Mouse (Mus musculus) liver, embryonic 14.5 days (tissue): ENCODE results near the gene Ces1f. TPM values are rescaled to one million over a fixed set of nuclear protein-coding genes. Genes with fewer than 3 reads are reported as not detected.

Experiments
- ATAC-seq: fragments of 200-750 bp; cut with Nextera tagmentation; 2 replicates; pipeline ENCODE4 v1.8.0; 2017; ENCODE audit warnings: moderate number of reproducible peaks, mild to moderate bottlenecking, moderate library complexity; ENCODE audit not compliant: insufficient read depth
- DNase-seq, 3 experiments: peaks; one replicate each; pipeline ENCODE4 v3.0.0-alpha.2; 2012 to 2013; ENCODE audit warnings: low read depth in 3 of 3, low spot score in 3 of 3
- H3K27ac ChIP-seq: fragments of 300-500 bp; sonication (generic); 2 replicates; pipeline ENCODE4 v1.5.1; 2014; ENCODE audit warnings: moderate library complexity, mild to moderate bottlenecking, control low read depth, inconsistent platforms
- H3K27me3 ChIP-seq: fragments of 300-500 bp; sonication (generic); 2 replicates; pipeline ENCODE4 v1.6.1; 2014; ENCODE audit warnings: mild to moderate bottlenecking, low read length, moderate library complexity; ENCODE audit not compliant: control insufficient read depth, insufficient read depth
- H3K36me3 ChIP-seq: fragments of 300-500 bp; sonication (generic); replicated peaks from 2 replicates; pipeline ENCODE4 v1.6.1; 2014; ENCODE audit warnings: low read depth; ENCODE audit not compliant: control insufficient read depth, insufficient read depth
- H3K4me1 ChIP-seq, 2 experiments: fragments of 200-500 bp in 1 of 2; fragments of 300-500 bp in 1 of 2; sonication (generic) in 1 of 2; replicated peaks; 2 replicates each; pipeline ENCODE4 v1.6.1; 2012 to 2014; ENCODE audit warnings: antibody characterized with exemption in 1 of 2, inconsistent platforms in 1 of 2, low read length in 1 of 2; ENCODE audit not compliant: control insufficient read depth in 2 of 2, insufficient read depth in 2 of 2
- H3K4me2 ChIP-seq: fragments of 300-500 bp; sonication (generic); 2 replicates; pipeline ENCODE4 v1.6.1; 2014; ENCODE audit warnings: low read depth, mild to moderate bottlenecking, control low read depth, moderate library complexity
- H3K4me3 ChIP-seq, 2 experiments: fragments of 200-500 bp in 1 of 2; fragments of 300-500 bp in 1 of 2; sonication (generic) in 1 of 2; 2 replicates each; pipeline ENCODE4 v1.5.1; 2012 to 2014; ENCODE audit warnings: low read depth in 2 of 2, low read length in 2 of 2, mild to moderate bottlenecking in 2 of 2, control low read depth in 1 of 2, inconsistent platforms in 1 of 2, moderate library complexity in 1 of 2; ENCODE audit not compliant: insufficient read depth in 1 of 2
- H3K9ac ChIP-seq: fragments of 300-500 bp; sonication (generic); replicated peaks from 2 replicates; pipeline ENCODE4 v1.6.1; 2014; ENCODE audit warnings: mild to moderate bottlenecking, control low read depth, moderate library complexity
- H3K9me3 ChIP-seq: fragments of 300-500 bp; sonication (generic); 2 replicates; pipeline ENCODE4 v1.6.1; 2016; ENCODE audit warnings: low read length, mixed read lengths; ENCODE audit not compliant: control insufficient read depth
- CTCF ChIP-seq: IDR thresholded peaks from 2 replicates; pipeline ENCODE4 v1.5.1; 2016; ENCODE audit warnings: antibody characterized with exemption, low read depth, control low read depth
- EP300 ChIP-seq: IDR thresholded peaks from 2 replicates; pipeline ENCODE4 v1.6.1; 2016; ENCODE audit warnings: antibody characterized with exemption, low read depth
- WGBS: fragments of 180-500 bp; shearing (Covaris S2); extraction: QIAGEN DNeasy Blood & Tissue Kit; methylation state at CpG from one replicate; pipeline ENCODE4 v1.1.7; 2014; ENCODE audit not compliant: insufficient replicate concordance; 5-methylcytosine and 5-hydroxymethylcytosine counted together
- polyA plus RNA-seq, 2 experiments: library from polyadenylated mRNA; depleted of rRNA in 1 of 2; stranded (reverse) in 1 of 2; unstranded in 1 of 2; fragments of >200 nt; fragmentation: Nextera tagmentation in 1 of 2; extraction: Ambion mirVana in 1 of 2; gene quantifications; 2 replicates each; pipeline versions ENCODE4 v1.2.1 to v1.2.3; 2012 to 2014

Ces1f gene
- polyA plus RNA-seq, 2 experiments = 0.18 to 0.38 TPM

DNA sequence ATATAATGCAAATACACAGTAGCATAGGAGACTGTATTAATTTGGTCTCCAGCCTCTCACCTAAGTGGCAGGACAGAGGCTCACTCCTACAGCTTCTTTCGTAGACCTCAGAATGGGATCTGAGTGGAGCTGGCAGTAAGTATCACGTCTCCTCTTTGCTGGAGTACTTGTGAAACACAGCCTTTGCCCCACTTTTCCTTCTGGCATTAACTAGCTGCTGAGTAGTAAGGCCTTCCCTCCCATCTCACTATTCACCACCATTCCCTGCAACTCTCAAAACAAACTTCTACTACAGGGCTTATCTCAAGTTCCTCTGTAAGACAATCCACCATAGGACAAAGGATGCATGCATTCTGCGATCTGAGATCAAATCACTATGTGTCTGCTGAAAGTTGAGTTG is 2.8 kb upstream of the Ces1f start:
- no peak overlapping the region for H3K27ac ChIP-seq
- no peak overlapping the region for H3K4me3 ChIP-seq
- H3K4me1 ChIP-seq = no peaks in the 10 kb centered on the region
- WGBS = 55% methylated on average over 3 of the region's 3 CpGs
- TF ChIP-seq CTCF (no peak), EP300 (no peak)
- H3K36me3 ChIP-seq = no peaks in the 10 kb centered on the region
- H3K9ac ChIP-seq = no peak overlapping the region
- no peak for DNase-seq
- H3K4me2 ChIP-seq = no peak overlapping the region
- no peak for ATAC-seq
- no peaks in the 10 kb centered on the region for H3K27me3 ChIP-seq
- H3K9me3 ChIP-seq = no peaks in the 10 kb centered on the region

DNA sequence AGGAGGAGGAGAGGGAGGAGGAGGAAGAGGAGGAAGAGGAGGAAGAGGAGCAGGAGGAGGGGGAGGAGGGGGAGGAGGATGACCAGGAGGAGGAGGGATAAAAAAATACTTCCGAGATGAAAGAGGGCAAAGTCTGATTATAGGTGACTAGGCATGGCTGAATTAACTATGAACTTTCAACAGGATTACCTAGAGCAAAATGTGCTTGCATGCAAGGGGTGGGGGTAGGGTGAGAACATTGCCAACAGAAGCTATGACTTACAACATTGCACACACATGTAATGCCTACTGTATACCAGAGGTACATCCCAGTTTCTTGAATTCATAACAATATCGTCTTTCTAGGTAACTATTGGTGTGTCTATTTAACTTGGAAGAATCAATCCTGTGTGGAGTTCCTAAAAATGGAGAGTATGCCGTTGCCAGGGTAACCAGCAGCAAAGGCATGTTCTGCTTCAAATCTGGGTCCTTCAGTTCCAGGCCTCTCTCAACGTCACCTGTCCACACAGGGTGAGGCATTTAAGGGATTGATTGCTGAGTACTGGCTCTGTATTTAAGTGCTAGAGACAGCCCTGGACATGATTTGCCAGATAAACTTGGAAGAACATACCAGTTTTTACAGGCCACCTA is 1.3 kb downstream of the Ces1f start:
- no peak for DNase-seq

DNA sequence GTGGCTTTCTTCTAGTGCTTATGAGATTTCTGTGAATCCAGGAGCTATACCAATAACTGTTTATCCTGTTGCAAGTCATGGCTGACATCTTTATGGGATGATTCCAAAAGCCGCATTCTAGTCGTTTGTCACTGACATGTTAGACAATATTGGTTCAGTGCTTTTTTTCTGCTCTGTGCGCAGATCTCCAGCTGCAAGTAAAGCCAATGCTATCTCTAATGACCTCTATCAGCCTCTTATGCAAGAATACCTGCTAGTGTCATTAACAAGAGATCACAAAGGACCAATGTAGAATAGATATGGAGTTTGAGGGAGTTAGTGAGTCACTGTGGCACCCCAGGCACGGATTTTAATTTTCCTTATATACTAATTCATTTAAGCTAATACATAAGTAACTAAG is 4.9 kb downstream of the Ces1f start:
- Histone ChIP-seq H3K27ac (no peak overlapping the region), H3K9me3 (no peaks in the 10 kb centered on the region), H3K9ac (no peak overlapping the region), H3K27me3 (no peaks in the 10 kb centered on the region), H3K4me1 (no peaks in the 10 kb centered on the region), H3K4me3 (no peak overlapping the region), H3K4me2 (no peak overlapping the region), H3K36me3 (no peaks in the 10 kb centered on the region)
- no peak for DNase-seq
- no peak for ATAC-seq
- TF ChIP-seq EP300 (no peak), CTCF (no peak)
- WGBS = 61% methylated on average over 4 of the region's 4 CpGs

More for the DNA sequence above, 1.3 kb downstream of the Ces1f start:
- Histone ChIP-seq H3K9me3 (no peaks in the 10 kb centered on the region), H3K27ac (no peak overlapping the region), H3K27me3 (no peaks in the 10 kb centered on the region), H3K4me1 (no peaks in the 10 kb centered on the region), H3K4me3 (no peak overlapping the region), H3K9ac (no peak overlapping the region), H3K4me2 (no peak overlapping the region), H3K36me3 (no peaks in the 10 kb centered on the region)
- ATAC-seq = no peak
- TF ChIP-seq EP300 (no peak), CTCF (no peak)
- 45% methylated on average over 4 of the region's 4 CpGs for WGBS

DNA sequence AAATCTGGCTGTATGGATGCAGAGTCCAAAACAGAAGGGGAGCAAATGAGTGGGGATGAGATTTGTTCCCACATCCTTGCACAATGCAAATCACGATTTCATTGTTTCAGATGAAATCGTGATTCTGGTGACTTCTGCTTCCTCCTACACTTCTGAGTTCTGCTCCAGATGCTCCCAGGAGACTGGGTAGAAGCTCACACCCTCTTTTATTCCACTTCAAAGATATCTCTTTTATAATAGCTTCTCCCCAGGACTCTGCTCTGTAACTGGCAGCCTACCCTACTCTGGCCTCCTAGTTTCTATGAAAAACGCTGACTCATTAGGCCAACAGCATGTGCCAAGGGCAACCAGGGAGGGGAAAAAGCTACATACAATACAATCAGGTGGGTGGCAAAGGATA is 6.2 kb downstream of the Ces1f start:
- no peaks in the 10 kb centered on the region for H3K27me3 ChIP-seq
- H3K36me3 ChIP-seq = no peaks in the 10 kb centered on the region
- H3K4me2 ChIP-seq = no peak overlapping the region
- H3K27ac ChIP-seq = no peak overlapping the region
- no peaks in the 10 kb centered on the region for H3K4me1 ChIP-seq
- TF ChIP-seq EP300 = no peak
- no peak for TF ChIP-seq CTCF
- no peak overlapping the region for H3K4me3 ChIP-seq
- H3K9me3 ChIP-seq = no peaks in the 10 kb centered on the region
- no peak for DNase-seq
- H3K9ac ChIP-seq = no peak overlapping the region
- 66% methylated on average over 3 of the region's 3 CpGs for WGBS
- no peak for ATAC-seq

DNA sequence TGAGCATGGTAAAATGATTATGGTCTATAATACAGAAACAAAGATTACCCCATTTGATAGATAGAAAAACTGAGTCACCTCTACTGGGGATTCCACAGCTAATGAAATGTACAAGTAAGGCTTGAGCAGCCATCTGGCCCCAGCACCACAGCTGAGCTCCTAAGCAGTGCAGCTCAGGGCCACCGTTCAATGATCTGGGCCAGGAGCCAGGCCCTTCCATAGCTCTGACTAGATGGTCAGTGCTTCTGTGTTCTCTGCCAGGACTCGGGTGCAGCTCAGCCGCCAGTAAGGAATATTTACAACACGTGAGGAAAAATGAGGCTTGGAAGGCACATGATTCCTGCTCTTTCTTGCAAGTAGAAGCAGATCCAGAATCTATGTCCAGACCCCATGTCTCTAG is 6.9 kb downstream of the Ces1f start:
- TF ChIP-seq EP300 (no peak), CTCF (no peak)
- Histone ChIP-seq H3K27me3 (no peaks in the 10 kb centered on the region), H3K36me3 (no peaks in the 10 kb centered on the region), H3K9ac (no peak overlapping the region), H3K4me3 (no peak overlapping the region), H3K4me2 (no peak overlapping the region), H3K4me1 (no peaks in the 10 kb centered on the region), H3K9me3 (no peaks in the 10 kb centered on the region), H3K27ac (no peak overlapping the region)
- 68% methylated on average over 4 of the region's 4 CpGs for WGBS
- ATAC-seq (no peak), DNase-seq (no peak)

DNA sequence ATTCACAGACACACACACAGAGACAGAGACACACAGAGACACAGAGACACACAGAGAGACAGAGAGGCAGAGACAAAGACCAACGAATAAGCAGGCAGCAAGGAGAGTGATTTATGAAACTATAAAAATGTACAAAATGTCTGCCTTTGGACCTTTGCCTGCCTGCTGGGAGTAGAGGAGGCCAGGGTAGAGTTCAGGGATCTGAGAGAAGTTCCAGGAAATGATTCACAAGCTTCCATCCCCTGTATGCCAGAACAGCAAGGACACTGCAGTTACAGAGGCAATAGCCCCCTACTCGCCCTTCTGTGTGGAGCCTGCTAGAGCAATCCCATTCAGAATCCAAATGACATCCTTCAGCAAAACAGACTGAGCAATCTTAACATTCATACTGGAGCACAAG is 18.1 kb downstream of the Ces1f start:
- ATAC-seq (no peak), DNase-seq (no peak)
- H3K27me3 ChIP-seq = no peaks in the 10 kb centered on the region
- TF ChIP-seq CTCF (no peak), EP300 (no peak)
- H3K9me3 ChIP-seq = no peaks in the 10 kb centered on the region
- H3K4me2 ChIP-seq = no peak overlapping the region
- no peaks in the 10 kb centered on the region; a peak in 1 of 4 replicates for H3K4me1 ChIP-seq
- no peaks in the 10 kb centered on the region for H3K36me3 ChIP-seq
- H3K9ac ChIP-seq = no peak overlapping the region
- WGBS = 33% methylated on average over 2 of the region's 2 CpGs
- H3K27ac ChIP-seq = no peak overlapping the region
- H3K4me3 ChIP-seq = no peak overlapping the region
